Mouse (Mus musculus): Measurements from ENCODE around the gene Tmem190. TPM values are rescaled to one million over a fixed set of nuclear protein-coding genes. Genes with fewer than 3 reads are reported as not detected.
"Not testable (repeated sequence)": the region's sequence is repeated elsewhere in the genome, so short reads cannot be mapped to it uniquely, and the experiment has no call there.

The Tmem190 gene
- total and polyA plus RNA-seq, 3 experiments = not detected

- H3K4me3 ChIP-seq (ENCODE audit: low read depth, low read length) = peak overlapping the region; percentile 84
Measured at GRCm38 (mm10) chr7:4793674-4794073, 10.9 kb downstream of the Tmem190 start.

GRCm38 (mm10) chr7:4794631-4795168, 12.0 kb downstream of the Tmem190 start:
- peaks cover 33% of the 10 kb centered on the region for H3K4me1 ChIP-seq (ENCODE audit: insufficient read depth, low read depth, low read length)

More at GRCm38 (mm10) chr7:4793674-4794073, 10.9 kb downstream of the Tmem190 start:
- no peaks in the 10 kb centered on the region for H3K27me3 ChIP-seq (ENCODE audit: insufficient read depth, low read length)
- TF ChIP-seq GATA1 (IDR thresholded peaks at IDR 0.05; ENCODE audit: borderline replicate concordance, low read length) (no peak), POLR2AphosphoS5 (IDR thresholded peaks at IDR 0.05; ENCODE audit: insufficient replicate concordance, low read depth, low read length) (no peak), CTCF (IDR thresholded peaks at IDR 0.05; ENCODE audit: low read depth, low read length) (no peak), TAL1 (conservative IDR thresholded peaks at IDR 0.05; ENCODE audit: low read depth, low read length) (no peak), GATA2 (IDR thresholded peaks at IDR 0.05; ENCODE audit: borderline replicate concordance, low read depth, low read length) (no peak)
- DNase-seq (ENCODE audit: low spot score) = no peak
- ATAC-seq (ENCODE audit: extremely low read depth, insufficient number of reproducible peaks, low FRiP score, poor library complexity, severe bottlenecking) = no peak
- peaks cover 43% of the 10 kb centered on the region for H3K4me1 ChIP-seq (ENCODE audit: insufficient read depth, low read depth, low read length)
- no peaks in the 10 kb centered on the region for H3K9me3 ChIP-seq (replicated peaks)
- peaks cover 55% of the 10 kb centered on the region for H3K36me3 ChIP-seq (replicated peaks)

DNA sequence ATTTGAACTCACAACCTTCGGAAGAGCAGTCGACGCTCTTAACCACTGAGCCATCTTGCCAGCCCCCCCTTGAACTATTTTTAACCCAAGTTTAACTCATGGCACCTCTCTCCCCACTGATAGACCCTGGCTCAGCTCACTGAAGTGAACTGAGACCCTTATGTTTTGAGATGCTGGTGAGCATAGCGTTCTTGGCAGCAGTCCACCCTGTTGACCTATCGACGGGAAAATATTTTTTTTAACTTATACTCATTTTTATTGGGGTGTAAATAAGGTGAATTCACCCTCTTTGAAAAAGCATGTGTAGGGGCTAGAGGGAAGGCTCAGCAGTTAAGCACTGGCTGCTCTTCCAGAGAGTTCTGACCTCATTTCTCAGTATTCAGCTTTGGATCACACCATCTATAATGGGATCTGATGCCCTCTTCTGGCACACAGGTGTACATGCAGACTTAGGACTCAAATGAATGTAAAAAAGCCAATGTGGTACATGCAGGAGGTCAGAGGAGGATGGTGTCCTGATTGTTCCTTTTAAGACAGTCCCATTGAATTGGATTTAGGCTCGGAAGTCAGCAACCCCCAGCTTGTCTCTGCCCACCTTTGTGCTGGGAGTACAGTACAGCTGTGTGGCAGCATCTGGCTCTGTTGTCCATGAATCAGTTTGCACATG, 13.2 kb downstream of the Tmem190 start:
- no peak for TF ChIP-seq GATA2 (IDR thresholded peaks at IDR 0.05; ENCODE audit: borderline replicate concordance, low read depth, low read length)
- peak; percentile 41 for TF ChIP-seq CTCF (IDR thresholded peaks at IDR 0.05; ENCODE audit: low read depth, low read length)
- TF ChIP-seq GATA1 (IDR thresholded peaks at IDR 0.05; ENCODE audit: borderline replicate concordance, low read length) = no peak
- TF ChIP-seq TAL1 (conservative IDR thresholded peaks at IDR 0.05; ENCODE audit: low read depth, low read length) = no peak
- peak; percentile 74; the same call in 1 of the 2 replicates for TF ChIP-seq POLR2AphosphoS5 (IDR thresholded peaks at IDR 0.05; ENCODE audit: insufficient replicate concordance, low read depth, low read length)
- H3K9me3 ChIP-seq (replicated peaks) = no peaks in the 10 kb centered on the region
- H3K4me1 ChIP-seq (ENCODE audit: insufficient read depth, low read depth, low read length) = peaks cover 28% of the 10 kb centered on the region
- DNase-seq (ENCODE audit: low spot score) (no peak), ATAC-seq (ENCODE audit: extremely low read depth, insufficient number of reproducible peaks, low FRiP score, poor library complexity, severe bottlenecking) (peak; percentile 10; the same call in 1 of the 2 replicates)
- H3K36me3 ChIP-seq (replicated peaks) = peaks cover 61% of the 10 kb centered on the region
- H3K4me3 ChIP-seq (ENCODE audit: low read depth, low read length) = peak overlapping the region; percentile 20; the same call in 1 of the 2 replicates
- no peaks in the 10 kb centered on the region for H3K27me3 ChIP-seq (ENCODE audit: insufficient read depth, low read length)

More at GRCm38 (mm10) chr7:4794631-4795168, 12.0 kb downstream of the Tmem190 start:
- Histone ChIP-seq H3K27me3 (ENCODE audit: insufficient read depth, low read length) (no peaks in the 10 kb centered on the region), H3K9me3 (replicated peaks) (no peaks in the 10 kb centered on the region), H3K36me3 (replicated peaks) (peaks cover 61% of the 10 kb centered on the region), H3K4me3 (ENCODE audit: low read depth, low read length) (peak overlapping the region; percentile 84)
- no peak for DNase-seq (ENCODE audit: low spot score)
- no peak for TF ChIP-seq CTCF (IDR thresholded peaks at IDR 0.05; ENCODE audit: low read depth, low read length)
- no peak for TF ChIP-seq TAL1 (conservative IDR thresholded peaks at IDR 0.05; ENCODE audit: low read depth, low read length)
- no peak for TF ChIP-seq GATA1 (IDR thresholded peaks at IDR 0.05; ENCODE audit: borderline replicate concordance, low read length)
- no peak for TF ChIP-seq POLR2AphosphoS5 (IDR thresholded peaks at IDR 0.05; ENCODE audit: insufficient replicate concordance, low read depth, low read length)
- TF ChIP-seq GATA2 (IDR thresholded peaks at IDR 0.05; ENCODE audit: borderline replicate concordance, low read depth, low read length) = no peak
- ATAC-seq (ENCODE audit: extremely low read depth, insufficient number of reproducible peaks, low FRiP score, poor library complexity, severe bottlenecking) = no peak

- peaks cover 73% of the 10 kb centered on the region for H3K36me3 ChIP-seq (replicated peaks)
- no peak for TF ChIP-seq GATA2 (IDR thresholded peaks at IDR 0.05; ENCODE audit: borderline replicate concordance, low read depth, low read length)
- TF ChIP-seq GATA1 (IDR thresholded peaks at IDR 0.05; ENCODE audit: borderline replicate concordance, low read length) = no peak
- TF ChIP-seq CTCF (IDR thresholded peaks at IDR 0.05; ENCODE audit: low read depth, low read length) = no peak
- TF ChIP-seq TAL1 (conservative IDR thresholded peaks at IDR 0.05; ENCODE audit: low read depth, low read length) = no peak
- TF ChIP-seq POLR2AphosphoS5 (IDR thresholded peaks at IDR 0.05; ENCODE audit: insufficient replicate concordance, low read depth, low read length) = no peak
- no peak for ATAC-seq (ENCODE audit: extremely low read depth, insufficient number of reproducible peaks, low FRiP score, poor library complexity, severe bottlenecking)
- no peak overlapping the region for H3K4me3 ChIP-seq (ENCODE audit: low read depth, low read length)
- no peaks in the 10 kb centered on the region for H3K27me3 ChIP-seq (ENCODE audit: insufficient read depth, low read length)
- no peaks in the 10 kb centered on the region for H3K9me3 ChIP-seq (replicated peaks)
- no peak for DNase-seq (ENCODE audit: low spot score)
- H3K4me1 ChIP-seq (ENCODE audit: insufficient read depth, low read depth, low read length) = peaks cover 7% of the 10 kb centered on the region
Measured at GRCm38 (mm10) chr7:4802247-4802646, 19.5 kb downstream of the Tmem190 start.

DNA sequence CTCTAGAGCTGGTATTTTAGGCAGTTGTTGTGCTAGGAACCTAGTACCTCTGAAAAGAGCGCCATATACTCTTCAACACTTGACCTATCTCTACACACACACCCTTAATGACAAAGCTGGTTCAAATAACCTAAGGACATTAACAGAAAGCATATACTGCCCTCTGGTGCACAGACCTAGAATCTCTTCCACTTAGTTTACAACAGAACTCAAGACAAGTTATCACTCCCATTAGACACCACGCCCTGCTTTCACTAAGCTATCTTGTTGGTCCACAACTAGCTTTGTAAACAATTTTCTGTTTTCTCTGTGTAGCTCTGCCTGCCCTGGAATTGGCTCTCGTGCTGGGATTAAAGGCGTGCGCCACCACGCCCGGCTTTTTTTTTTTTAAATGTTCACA, 24.0 kb downstream of the Tmem190 start:
- DNase-seq (ENCODE audit: low spot score) (peak; percentile 40), ATAC-seq (ENCODE audit: extremely low read depth, insufficient number of reproducible peaks, low FRiP score, poor library complexity, severe bottlenecking) (peak; percentile 57; the same call in 1 of the 2 replicates)
- TF ChIP-seq CTCF (IDR thresholded peaks at IDR 0.05; ENCODE audit: low read depth, low read length) (peak; percentile 48; the same call in 1 of the 2 replicates), GATA2 (IDR thresholded peaks at IDR 0.05; ENCODE audit: borderline replicate concordance, low read depth, low read length) (no peak)
- no peak overlapping the region for H3K4me3 ChIP-seq (ENCODE audit: low read depth, low read length)
- no peaks in the 10 kb centered on the region for H3K27me3 ChIP-seq (ENCODE audit: insufficient read depth, low read length)
- H3K4me1 ChIP-seq (ENCODE audit: insufficient read depth, low read depth, low read length) = peaks cover 40% of the 10 kb centered on the region
- peaks cover 84% of the 10 kb centered on the region for H3K36me3 ChIP-seq (replicated peaks)
- H3K9me3 ChIP-seq (replicated peaks) = no peaks in the 10 kb centered on the region

DNA sequence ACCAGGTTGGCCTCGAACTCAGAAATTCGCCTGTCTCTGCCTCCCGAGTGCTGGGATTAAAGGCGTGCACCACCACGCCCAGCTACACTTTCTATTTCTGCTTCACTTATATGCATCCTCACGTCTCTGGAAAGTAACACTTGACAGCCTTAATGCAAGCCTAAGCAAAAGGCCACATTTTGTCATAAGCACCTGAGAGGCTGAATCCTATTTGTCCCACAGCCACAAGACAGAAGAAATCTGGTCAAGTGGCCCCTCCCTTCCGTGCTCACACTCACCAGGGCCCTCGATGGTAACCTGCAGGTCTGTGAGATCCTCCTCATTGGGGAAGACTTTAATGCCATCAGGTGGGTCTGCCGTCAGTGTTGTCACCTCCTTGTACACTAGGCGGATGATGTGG, 28.4 kb downstream of the Tmem190 start:
- ATAC-seq (ENCODE audit: extremely low read depth, insufficient number of reproducible peaks, low FRiP score, poor library complexity, severe bottlenecking); DNase-seq (ENCODE audit: low spot score); H3K9me3 ChIP-seq (replicated peaks); H3K27me3 ChIP-seq (ENCODE audit: insufficient read depth, low read length): not testable (repeated sequence)
- H3K4me3 ChIP-seq (ENCODE audit: low read depth, low read length) = peak overlapping the region; percentile 82
- peaks cover 48% of the 10 kb centered on the region for H3K4me1 ChIP-seq (ENCODE audit: insufficient read depth, low read depth, low read length)
- peaks cover 62% of the 10 kb centered on the region for H3K36me3 ChIP-seq (replicated peaks)

Measured in G1E (cell line).